Mouse (Mus musculus): Measurements from ENCODE around the gene BC049762. TPM values are rescaled to one million over a fixed set of nuclear protein-coding genes. Genes with fewer than 3 reads are reported as not detected.

BC049762 gene
- polyA plus RNA-seq, 1 experiment from 2014 or later: 0.34 TPM

- H3K9me3 ChIP-seq (replicated peaks; ENCODE audit: control insufficient read depth, low read length, poor library complexity, severe bottlenecking): no peaks in the 10 kb centered on the region
- no peaks in the 10 kb centered on the region for H3K36me3 ChIP-seq (ENCODE audit: control insufficient read depth, insufficient read depth, low read length)
- no peak overlapping the region for H3K9ac ChIP-seq (ENCODE audit: low read depth, low read length)
- H3K27me3 ChIP-seq (ENCODE audit: control insufficient read depth, insufficient read depth, low read depth, low read length): no peaks in the 10 kb centered on the region
- no peak overlapping the region for H3K27ac ChIP-seq (ENCODE audit: low read length)
- WGBS: 88% methylated on average over 2 of the region's 2 CpGs
- H3K4me2 ChIP-seq (ENCODE audit: low read length): no peak overlapping the region
- ATAC-seq: no peak
- no peaks in the 10 kb centered on the region for H3K4me1 ChIP-seq (ENCODE audit: control insufficient read depth, insufficient read depth, low read length)
- H3K4me3 ChIP-seq (ENCODE audit: low read depth, low read length): no peak overlapping the region
These were observed 19.9 kb downstream of the BC049762 start for GRCm38 (mm10) chr11:51242897-51243296.

- ATAC-seq: no peak
- WGBS: 87% methylated on average over 9 of the region's 9 CpGs
- no peak overlapping the region for H3K4me2 ChIP-seq (ENCODE audit: low read length)
- H3K9me3 ChIP-seq (replicated peaks; ENCODE audit: control insufficient read depth, low read length, poor library complexity, severe bottlenecking): no peaks in the 10 kb centered on the region
- no peak overlapping the region for H3K9ac ChIP-seq (ENCODE audit: low read depth, low read length)
- H3K27me3 ChIP-seq (ENCODE audit: control insufficient read depth, insufficient read depth, low read depth, low read length): no peaks in the 10 kb centered on the region
- no peaks in the 10 kb centered on the region for H3K4me1 ChIP-seq (ENCODE audit: control insufficient read depth, insufficient read depth, low read length)
- H3K4me3 ChIP-seq (ENCODE audit: low read depth, low read length): no peak overlapping the region
- no peaks in the 10 kb centered on the region for H3K36me3 ChIP-seq (ENCODE audit: control insufficient read depth, insufficient read depth, low read length)
- no peak overlapping the region for H3K27ac ChIP-seq (ENCODE audit: low read length)
These were observed 28.2 kb downstream of the BC049762 start for GRCm38 (mm10) chr11:51234626-51235025.

GRCm38 (mm10) chr11:51227104-51227503, 35.7 kb downstream of the BC049762 start:
- Histone ChIP-seq H3K4me3 (ENCODE audit: low read depth, low read length) (no peak overlapping the region), H3K9me3 (replicated peaks; ENCODE audit: control insufficient read depth, low read length, poor library complexity, severe bottlenecking) (no peaks in the 10 kb centered on the region), H3K9ac (ENCODE audit: low read depth, low read length) (no peak overlapping the region), H3K27me3 (ENCODE audit: control insufficient read depth, insufficient read depth, low read depth, low read length) (no peaks in the 10 kb centered on the region), H3K4me2 (ENCODE audit: low read length) (no peak overlapping the region), H3K27ac (ENCODE audit: low read length) (no peak overlapping the region), H3K36me3 (ENCODE audit: control insufficient read depth, insufficient read depth, low read length) (no peaks in the 10 kb centered on the region), H3K4me1 (ENCODE audit: control insufficient read depth, insufficient read depth, low read length) (no peaks in the 10 kb centered on the region)
- no peak for ATAC-seq
- 88% methylated on average over 4 of the region's 4 CpGs for WGBS

- Histone ChIP-seq H3K27me3 (ENCODE audit: control insufficient read depth, insufficient read depth, low read depth, low read length) (no peaks in the 10 kb centered on the region), H3K9ac (ENCODE audit: low read depth, low read length) (no peak within 1 kb of the TSS), H3K9me3 (replicated peaks; ENCODE audit: control insufficient read depth, low read length, poor library complexity, severe bottlenecking) (no peaks in the 10 kb centered on the region), H3K4me2 (ENCODE audit: low read length) (no peak within 1 kb of the TSS), H3K36me3 (ENCODE audit: control insufficient read depth, insufficient read depth, low read length) (no peaks in the 10 kb centered on the region), H3K4me1 (ENCODE audit: control insufficient read depth, insufficient read depth, low read length) (no peaks in the 10 kb centered on the region), H3K27ac (ENCODE audit: low read length) (no peak within 1 kb of the TSS), H3K4me3 (ENCODE audit: low read depth, low read length) (no peak within 1 kb of the TSS)
- ATAC-seq: no peak
- 97% methylated on average over 11 of the region's 11 CpGs for WGBS
These were observed 42.5 kb downstream of the BC049762 start, which contains the start of gene Gm12569 for GRCm38 (mm10) chr11:51220308-51220707. Gene Gm12569, plus strand, starts transcription at chr11:51220473.

GRCm38 (mm10) chr11:51219396-51219980, 43.4 kb downstream of the BC049762 start:
- Histone ChIP-seq H3K9me3 (replicated peaks; ENCODE audit: control insufficient read depth, low read length, poor library complexity, severe bottlenecking) (no peaks in the 10 kb centered on the region), H3K9ac (ENCODE audit: low read depth, low read length) (no peak overlapping the region), H3K4me2 (ENCODE audit: low read length) (no peak overlapping the region), H3K27ac (ENCODE audit: low read length) (no peak overlapping the region), H3K4me3 (ENCODE audit: low read depth, low read length) (no peak overlapping the region), H3K4me1 (ENCODE audit: control insufficient read depth, insufficient read depth, low read length) (no peaks in the 10 kb centered on the region), H3K27me3 (ENCODE audit: control insufficient read depth, insufficient read depth, low read depth, low read length) (no peaks in the 10 kb centered on the region), H3K36me3 (ENCODE audit: control insufficient read depth, insufficient read depth, low read length) (no peaks in the 10 kb centered on the region)
- no peak for ATAC-seq
- 81% methylated on average over 12 of the region's 12 CpGs for WGBS

GRCm38 (mm10) chr11:51214021-51214420, 48.8 kb downstream of the BC049762 start:
- no peaks in the 10 kb centered on the region for H3K4me1 ChIP-seq (ENCODE audit: control insufficient read depth, insufficient read depth, low read length)
- ATAC-seq: no peak
- 85% methylated on average over 7 of the region's 7 CpGs for WGBS

GRCm38 (mm10) chr11:51211426-51211825, 51.4 kb downstream of the BC049762 start:
- Histone ChIP-seq H3K27me3 (ENCODE audit: control insufficient read depth, insufficient read depth, low read depth, low read length) (no peaks in the 10 kb centered on the region), H3K9me3 (replicated peaks; ENCODE audit: control insufficient read depth, low read length, poor library complexity, severe bottlenecking) (no peaks in the 10 kb centered on the region), H3K36me3 (ENCODE audit: control insufficient read depth, insufficient read depth, low read length) (no peaks in the 10 kb centered on the region), H3K4me1 (ENCODE audit: control insufficient read depth, insufficient read depth, low read length) (no peaks in the 10 kb centered on the region), H3K4me3 (ENCODE audit: low read depth, low read length) (no peak overlapping the region), H3K9ac (ENCODE audit: low read depth, low read length) (no peak overlapping the region), H3K4me2 (ENCODE audit: low read length) (no peak overlapping the region), H3K27ac (ENCODE audit: low read length) (no peak overlapping the region)
- no peak for ATAC-seq
- 90% methylated on average over 5 of the region's 5 CpGs for WGBS

More at GRCm38 (mm10) chr11:51214021-51214420, 48.8 kb downstream of the BC049762 start:
- no peak overlapping the region for H3K4me3 ChIP-seq (ENCODE audit: low read depth, low read length)
- no peak overlapping the region for H3K9ac ChIP-seq (ENCODE audit: low read depth, low read length)
- H3K36me3 ChIP-seq (ENCODE audit: control insufficient read depth, insufficient read depth, low read length): no peaks in the 10 kb centered on the region
- no peak overlapping the region for H3K27ac ChIP-seq (ENCODE audit: low read length)
- H3K9me3 ChIP-seq (replicated peaks; ENCODE audit: control insufficient read depth, low read length, poor library complexity, severe bottlenecking): no peaks in the 10 kb centered on the region
- H3K4me2 ChIP-seq (ENCODE audit: low read length): no peak overlapping the region
- H3K27me3 ChIP-seq (ENCODE audit: control insufficient read depth, insufficient read depth, low read depth, low read length): no peaks in the 10 kb centered on the region

GRCm38 (mm10) chr11:51207758-51208157, 55.1 kb downstream of the BC049762 start:
- Histone ChIP-seq H3K9ac (ENCODE audit: low read depth, low read length) (no peak overlapping the region), H3K4me1 (ENCODE audit: control insufficient read depth, insufficient read depth, low read length) (no peaks in the 10 kb centered on the region), H3K4me3 (ENCODE audit: low read depth, low read length) (no peak overlapping the region), H3K27me3 (ENCODE audit: control insufficient read depth, insufficient read depth, low read depth, low read length) (no peaks in the 10 kb centered on the region), H3K4me2 (ENCODE audit: low read length) (no peak overlapping the region), H3K27ac (ENCODE audit: low read length) (no peak overlapping the region), H3K9me3 (replicated peaks; ENCODE audit: control insufficient read depth, low read length, poor library complexity, severe bottlenecking) (peaks cover 2% of the 10 kb centered on the region; the same call in 1 of the 2 replicates), H3K36me3 (ENCODE audit: control insufficient read depth, insufficient read depth, low read length) (no peaks in the 10 kb centered on the region)
- 93% methylated on average over 3 of the region's 3 CpGs for WGBS
- no peak for ATAC-seq
